Mouse (Mus musculus) T-helper 17 cell (primary cell): Measurements from ENCODE around the gene Ap3d1.

ENCODE experiments used
- in situ Hi-C, 2 experiments: fragments of 300-600 bp; cut with MboI, MseI; formaldehyde crosslinking; loops; 1 replicate in 1 of 2; 2 replicates in 1 of 2; pipeline ENCODE4 v1.15.1; 2025; ENCODE audit warnings: high pct_unique_total_duplicates in 2 of 2

The Ap3d1 gene

DNA sequence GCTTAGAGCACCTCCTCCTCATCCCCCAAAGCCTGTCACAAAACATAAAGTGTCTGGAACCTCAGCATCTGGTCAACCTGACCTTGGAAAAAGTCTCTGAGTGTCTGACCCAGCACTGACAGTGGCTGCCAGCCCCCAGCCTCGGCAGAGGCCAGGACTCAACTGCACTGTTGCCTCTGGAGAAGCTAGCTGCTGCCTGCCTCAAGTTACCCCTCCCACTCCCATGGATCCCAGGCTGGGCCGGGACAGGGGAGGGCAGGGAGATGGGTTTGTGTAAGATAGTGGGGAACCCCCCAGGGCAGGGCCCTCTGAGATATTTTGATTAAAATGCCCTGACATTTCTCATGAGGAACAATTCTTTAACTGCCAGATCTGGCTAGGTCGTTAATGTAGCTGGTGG, 37.0 kb downstream of the Ap3d1 start:
- in situ Hi-C loops: no loop called here

DNA sequence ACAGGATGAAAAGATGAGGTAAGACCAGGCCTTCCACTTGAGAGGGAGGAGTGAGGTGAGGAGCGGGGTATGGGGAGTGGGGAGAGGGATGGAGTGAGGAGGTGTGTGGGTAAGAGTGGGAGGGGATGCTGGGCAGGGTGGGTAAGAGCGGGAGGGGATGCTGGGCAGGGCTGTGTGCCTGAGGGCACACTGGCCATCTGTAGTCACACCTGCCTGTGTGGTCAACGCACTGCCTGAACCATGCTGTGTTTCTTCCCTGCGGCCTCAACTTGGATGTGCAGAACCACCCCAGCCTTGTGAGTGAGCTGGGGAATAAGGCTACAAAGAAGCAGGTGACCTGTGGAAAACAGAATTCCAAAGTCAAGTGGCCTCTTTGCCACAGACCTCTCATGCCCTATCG, 37.6 kb downstream of the Ap3d1 start:
- in situ Hi-C loops: loop anchor here in 1 of 2 experiments (5.0 kb wide), 1 partner anchor 47 kb away; the partner anchor contains the start of gene Btbd2

DNA sequence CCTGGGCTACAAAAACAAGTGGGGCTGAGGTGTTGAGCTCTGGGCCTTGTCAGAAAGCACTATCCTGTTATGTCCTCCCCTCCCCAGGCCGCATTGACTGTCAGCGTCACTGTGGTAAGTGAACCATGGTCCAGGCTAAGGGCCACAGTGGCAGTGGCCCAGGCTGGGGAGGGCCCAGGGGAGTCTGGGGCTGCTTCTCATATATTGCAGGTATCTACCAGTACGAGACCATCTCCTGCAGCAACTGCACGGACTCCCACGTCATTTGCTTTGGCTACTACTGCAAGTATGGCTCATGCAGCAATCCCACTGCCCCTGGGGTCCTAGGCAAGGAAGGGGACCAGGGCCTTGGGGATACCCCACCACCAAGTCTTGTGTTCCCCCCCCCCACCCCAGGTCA, 38.4 kb downstream of the Ap3d1 start:
- in situ Hi-C loops: loop anchor here in 1 of 2 experiments (5.0 kb wide), 1 partner anchor 46 kb away; the partner anchor contains the start of gene Btbd2

DNA sequence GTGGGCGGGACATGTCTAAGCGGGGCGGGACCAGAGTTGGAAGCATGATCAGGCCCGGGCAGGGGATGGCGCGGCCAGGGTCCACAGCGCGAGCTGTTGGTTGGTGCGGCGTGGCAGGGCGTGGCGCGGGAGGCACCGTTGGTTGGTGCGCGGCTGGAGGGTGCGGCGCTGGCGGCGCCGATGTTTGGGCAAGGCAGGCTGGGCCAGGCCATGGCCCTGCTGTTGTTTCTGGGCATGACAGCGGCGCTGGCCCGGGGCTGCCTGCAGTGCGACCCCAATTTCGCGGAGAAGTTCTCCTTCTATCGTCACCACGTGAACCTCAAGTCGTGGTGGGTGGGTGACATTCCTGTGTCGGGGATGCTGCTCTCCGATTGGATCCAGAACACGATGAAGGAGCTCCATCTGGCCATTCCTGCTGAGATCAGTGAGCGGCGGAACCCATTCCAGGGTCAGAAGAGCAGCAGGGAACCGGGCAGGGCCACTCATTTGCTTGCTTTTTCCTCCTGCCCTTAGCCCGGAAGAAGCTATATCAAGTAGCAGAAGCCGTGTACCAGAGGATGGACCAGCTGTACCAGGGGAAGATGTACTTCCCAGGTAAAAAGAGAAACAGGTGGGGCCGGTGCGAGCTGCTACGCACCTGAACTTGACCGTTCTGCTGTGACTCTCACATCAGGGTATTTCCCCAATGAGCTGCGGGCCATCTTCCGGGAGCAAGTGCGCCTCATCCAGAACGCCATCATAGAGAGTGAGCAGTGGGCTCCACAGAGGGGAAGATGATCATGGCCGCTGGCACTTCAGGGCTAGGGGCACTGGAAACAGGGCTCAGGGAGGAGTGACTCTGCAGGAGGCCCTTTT, 39.3 kb downstream of the Ap3d1 start:
- in situ Hi-C loops: loop anchor here in 1 of 2 experiments (5.0 kb wide), 1 partner anchor 45 kb away; the partner anchor contains the start of gene Btbd2

DNA sequence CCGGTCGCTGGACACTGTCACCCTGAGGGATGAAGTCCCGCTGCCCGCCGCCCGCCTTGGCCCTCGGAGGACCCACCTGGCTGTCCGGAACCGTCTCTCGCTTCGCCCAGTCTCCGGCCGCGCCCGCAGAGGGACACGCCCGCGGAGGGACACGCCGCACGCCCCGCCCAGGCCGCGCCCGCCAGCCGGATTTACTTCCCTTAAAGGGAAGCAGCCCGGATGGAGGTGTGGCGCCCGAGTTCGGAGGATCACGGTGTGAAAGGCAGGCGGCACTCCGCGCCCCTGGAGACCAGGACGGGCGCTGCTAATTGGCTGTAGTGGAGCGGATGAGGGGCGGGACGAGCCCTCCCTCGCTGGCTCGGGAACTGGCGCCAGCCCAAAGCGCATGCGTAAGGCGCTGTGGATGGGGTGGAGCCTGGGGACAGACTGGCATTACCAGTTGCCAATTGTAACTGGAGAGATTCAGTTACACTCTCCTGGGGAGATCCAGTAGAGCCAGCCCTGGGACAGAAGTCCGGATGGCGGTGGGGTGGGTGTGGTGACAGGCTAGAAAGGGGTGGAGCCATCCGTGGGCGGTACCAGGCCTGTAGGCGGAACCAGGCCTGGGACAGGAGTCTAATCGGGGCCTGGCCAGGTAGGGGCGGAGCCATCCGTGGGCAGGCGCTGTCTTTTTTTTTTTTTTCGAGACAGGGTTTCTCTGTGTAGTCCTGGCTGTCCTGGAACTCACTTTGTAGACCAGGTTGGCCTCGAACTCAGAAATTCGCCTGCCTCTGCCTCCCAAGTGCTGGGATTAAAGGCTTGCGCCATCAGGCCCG, 40.1 kb downstream of the Ap3d1 start, which contains the start of the genes Mob3a and Izumo4:
Mob3a (minus strand) TSS at position 257 of the 815 bp plus-strand sequence.
Izumo4 (plus strand) TSS at position 464 of the 815 bp plus-strand sequence.
- in situ Hi-C loops: loop anchor here in 1 of 2 experiments (5.0 kb wide), 1 partner anchor 45 kb away; the partner anchor contains the start of gene Btbd2

DNA sequence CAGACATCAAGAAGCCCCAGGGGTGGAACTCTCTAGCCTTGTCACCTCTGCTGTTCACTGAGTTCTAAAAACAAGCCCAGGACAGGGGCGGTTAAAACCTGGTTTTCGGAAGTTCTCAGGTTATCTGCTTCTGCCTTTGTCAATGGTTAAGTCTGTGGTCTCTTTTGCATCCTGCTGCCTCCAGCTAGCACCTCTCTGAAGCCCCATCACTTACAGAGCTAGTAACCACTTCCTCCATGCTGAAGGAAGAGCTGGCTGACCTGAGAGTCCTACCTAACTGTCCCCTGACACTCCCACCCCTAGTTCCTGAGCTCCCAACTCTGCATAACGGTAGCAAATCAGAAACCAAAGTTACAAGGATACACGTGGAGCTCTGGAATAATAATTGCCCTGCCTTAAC, 41.3 kb downstream of the Ap3d1 start:
- in situ Hi-C loops: loop anchor here in 1 of 2 experiments (5.0 kb wide), 1 partner anchor 43 kb away; the partner anchor contains the start of gene Btbd2

DNA sequence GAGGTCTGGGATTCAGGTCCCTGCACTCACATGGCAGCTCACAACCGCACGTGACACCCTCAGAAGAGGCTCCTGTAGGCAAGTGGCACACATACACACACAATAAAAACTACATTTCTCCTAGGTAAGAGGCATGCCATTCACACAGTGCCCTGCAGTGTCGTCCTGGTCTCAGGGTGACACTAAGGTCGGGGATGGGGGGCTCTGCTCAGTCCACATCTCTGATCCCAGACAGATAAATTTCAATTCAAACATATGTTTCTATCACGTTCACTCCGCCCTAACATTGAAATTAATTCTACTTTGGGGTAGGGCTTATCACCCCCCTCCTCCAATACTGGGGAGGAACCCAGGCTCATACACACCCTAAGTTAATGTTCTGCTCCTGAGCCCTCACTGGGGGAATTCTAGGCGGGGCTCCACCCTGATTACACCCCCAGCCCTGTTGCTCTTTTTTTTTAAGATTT, 42.0 kb downstream of the Ap3d1 start:
- in situ Hi-C loops: loop anchor here in 1 of 2 experiments (5.0 kb wide), 1 partner anchor 43 kb away; the partner anchor contains the start of gene Btbd2

DNA sequence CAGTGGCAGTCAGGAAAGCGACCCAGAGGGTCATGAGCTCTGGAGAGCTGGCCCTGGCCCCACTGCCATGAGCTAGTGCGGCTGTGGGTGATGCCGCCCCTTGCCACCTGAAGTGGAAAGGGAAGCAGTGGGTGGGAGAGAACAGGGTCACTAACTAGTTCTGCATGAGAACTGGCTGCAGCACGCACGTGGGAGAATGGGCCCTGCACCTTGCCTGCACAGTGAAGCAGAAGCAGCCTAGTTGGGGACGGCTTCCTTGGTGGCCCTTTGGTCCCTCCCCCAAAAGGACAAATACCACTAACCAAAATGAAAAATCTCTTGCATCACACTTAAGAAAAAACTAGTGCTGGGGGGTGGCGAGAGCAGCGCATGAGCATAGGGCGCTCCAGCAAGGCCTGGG, 43.5 kb downstream of the Ap3d1 start:
- in situ Hi-C loops: no loop called here

DNA sequence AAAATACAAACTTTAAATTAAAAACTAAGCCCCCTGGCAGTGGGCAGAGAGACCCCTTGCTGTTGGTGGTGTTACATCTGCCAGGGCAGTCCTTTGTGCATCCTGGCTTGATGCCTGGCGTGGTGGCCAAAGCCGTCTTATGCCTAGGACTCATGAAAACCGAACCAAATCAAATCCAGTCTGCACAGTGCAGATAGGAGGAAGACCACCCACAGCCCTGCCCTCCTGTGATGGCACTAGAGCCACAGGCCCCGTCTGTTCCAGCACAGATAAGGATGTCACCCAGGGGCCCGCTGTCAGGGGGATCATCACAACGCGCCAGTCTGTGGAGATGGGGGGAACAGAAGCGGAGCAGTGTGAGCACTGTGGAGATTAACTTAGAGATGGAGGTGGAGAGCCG, 44.3 kb downstream of the Ap3d1 start:
- in situ Hi-C loops: no loop called here

DNA sequence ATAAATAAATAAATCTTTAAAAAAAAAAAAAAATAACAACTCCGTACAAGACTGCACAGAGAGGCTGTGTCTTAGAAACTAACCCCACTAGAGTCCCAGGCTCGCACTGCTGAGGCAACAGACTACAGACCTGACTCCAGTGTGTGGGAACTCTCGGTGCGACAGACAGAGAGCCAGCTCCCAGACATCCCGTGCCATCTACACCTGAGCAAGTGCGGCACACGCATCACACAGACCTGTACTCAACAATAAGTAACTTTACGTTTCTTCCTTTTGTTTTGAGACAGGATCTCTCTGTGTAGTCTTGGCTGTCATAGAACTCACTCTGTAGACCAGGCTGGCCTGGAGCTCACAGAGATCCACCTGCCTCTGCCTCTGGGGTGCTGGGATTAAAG, 44.7 kb downstream of the Ap3d1 start:
- in situ Hi-C loops: no loop called here

DNA sequence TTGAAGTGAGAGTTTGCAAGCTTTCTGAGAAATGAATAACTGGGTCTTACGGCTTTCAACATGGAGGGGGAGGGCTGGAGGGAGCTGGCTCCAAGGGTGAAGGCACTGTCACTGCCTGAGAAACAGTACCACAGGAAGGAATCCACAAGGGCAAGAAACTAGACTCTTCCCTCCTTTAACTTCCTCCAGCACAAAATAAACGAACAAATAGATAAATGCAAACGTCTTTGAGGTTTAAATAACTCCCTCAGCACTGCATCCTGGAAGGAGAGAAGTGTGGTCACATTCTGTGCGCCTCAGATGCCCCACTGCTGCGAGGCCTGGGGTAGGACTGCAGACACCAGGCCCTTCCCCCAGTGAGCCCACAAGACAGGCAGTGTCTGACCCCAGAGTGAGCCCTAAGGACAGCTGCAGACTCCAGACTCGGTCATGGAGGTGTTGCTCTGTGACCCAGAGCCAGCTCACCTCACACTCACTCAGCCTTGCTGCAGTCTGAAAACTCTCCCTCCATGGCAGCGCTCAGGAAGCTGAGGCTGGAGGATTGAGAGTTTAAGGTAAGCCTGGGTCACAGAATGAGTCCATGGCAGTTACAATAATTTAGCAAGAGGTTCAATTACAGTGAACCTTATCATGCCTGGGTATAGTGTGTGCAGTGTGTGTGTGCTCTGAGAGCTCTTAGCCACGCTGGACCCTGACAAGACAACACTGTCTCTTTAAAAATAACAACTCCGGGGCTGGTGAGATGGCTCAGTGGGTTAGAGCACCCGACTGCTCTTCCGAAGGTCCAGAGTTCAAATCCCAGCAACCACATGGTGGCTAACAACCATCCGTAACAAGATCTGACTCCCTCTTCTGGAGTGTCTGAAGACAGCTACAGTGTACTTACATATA, 45.3 kb downstream of the Ap3d1 start:
- in situ Hi-C loops: no loop called here

DNA sequence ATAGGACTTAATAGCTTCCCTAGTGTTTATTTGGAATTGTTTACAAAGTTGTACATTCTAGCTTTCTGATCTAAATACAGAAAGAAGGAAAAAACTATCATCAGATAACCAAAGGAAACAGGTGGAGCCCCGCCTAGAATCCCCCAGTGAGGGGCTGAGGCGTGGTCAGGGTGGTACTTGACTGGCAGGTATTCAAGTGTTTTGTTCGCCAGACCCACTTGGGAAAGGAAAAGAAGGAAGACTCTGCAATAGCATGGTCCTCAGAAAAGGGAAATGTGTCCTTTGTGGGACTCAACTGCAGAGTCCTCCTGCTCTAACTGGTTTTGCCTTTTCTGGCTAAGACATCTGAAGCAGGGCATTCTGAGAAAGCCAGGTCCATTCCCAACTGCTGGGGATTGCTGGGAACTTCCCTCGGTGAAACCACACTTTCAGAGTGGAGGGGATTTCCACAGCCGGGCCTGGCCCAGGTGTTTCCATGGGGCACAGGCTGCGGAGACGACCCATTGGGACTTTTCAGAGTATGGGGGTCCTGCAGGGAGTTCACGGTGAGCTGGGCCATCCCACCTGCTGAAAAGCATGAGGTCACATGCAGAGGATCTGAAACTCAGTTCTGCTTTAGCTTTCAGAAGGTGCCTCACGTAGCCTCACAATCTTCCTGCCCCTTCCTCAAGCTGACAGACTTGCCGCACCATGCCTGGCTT, 46.1 kb downstream of the Ap3d1 start:
- in situ Hi-C loops: no loop called here

DNA sequence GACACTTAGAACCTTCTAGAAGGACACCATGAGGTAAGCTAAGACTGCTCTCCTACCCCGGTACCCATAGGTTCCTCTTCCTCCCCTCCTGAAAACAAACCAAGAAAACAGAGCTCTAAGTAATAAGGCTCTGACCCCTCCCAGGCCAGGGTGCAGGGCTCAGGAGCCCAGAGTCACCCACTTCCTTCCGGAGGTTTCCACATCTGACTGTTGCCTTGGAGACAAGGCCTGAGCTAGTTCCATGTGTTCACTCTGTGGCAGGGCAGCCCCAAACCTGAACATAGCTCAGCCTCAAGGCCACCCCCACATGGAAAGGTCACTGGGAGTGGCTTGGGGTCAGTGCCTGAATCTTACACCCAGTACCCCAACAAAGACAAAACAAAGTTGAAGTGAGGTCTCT, 46.9 kb downstream of the Ap3d1 start:
- in situ Hi-C loops: no loop called here

DNA sequence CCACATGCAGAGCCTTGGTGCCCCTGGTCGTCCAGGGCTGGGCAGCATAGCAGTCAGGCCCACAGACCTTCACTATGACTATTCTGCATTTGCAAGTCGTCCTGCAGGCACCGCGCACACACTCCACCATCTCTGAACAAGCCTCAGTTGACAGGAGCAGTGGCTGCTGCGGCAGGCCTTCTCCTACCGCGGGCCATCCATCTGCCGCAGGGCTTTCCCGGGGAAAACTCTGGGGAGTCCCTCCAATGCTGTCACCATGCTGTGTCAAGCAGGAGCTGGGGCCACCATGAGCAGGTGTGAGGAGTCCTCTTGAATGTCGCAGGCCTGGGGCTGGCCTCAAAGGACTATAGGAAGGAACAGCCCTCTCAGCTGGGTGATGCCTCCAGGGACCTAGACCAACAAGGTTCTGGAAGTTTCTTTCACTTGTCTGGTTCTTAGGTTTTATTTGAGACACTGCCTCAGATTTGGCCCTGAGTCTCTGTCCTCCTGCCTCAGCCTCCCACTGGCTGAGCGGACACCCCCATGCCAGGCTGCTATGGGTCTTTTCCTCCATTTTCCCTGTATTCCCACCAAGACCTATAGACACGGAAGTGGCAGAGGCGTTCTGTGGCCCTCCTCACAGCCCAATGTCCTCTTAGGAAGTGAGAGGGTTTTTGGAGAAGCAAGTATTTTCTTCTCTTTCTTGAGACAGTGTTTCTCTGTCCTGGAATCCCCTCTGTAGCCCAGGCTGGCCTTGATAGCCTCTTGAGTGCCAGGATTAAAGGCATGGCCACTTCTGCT, 47.7 kb downstream of the Ap3d1 start:
- in situ Hi-C loops: no loop called here

DNA sequence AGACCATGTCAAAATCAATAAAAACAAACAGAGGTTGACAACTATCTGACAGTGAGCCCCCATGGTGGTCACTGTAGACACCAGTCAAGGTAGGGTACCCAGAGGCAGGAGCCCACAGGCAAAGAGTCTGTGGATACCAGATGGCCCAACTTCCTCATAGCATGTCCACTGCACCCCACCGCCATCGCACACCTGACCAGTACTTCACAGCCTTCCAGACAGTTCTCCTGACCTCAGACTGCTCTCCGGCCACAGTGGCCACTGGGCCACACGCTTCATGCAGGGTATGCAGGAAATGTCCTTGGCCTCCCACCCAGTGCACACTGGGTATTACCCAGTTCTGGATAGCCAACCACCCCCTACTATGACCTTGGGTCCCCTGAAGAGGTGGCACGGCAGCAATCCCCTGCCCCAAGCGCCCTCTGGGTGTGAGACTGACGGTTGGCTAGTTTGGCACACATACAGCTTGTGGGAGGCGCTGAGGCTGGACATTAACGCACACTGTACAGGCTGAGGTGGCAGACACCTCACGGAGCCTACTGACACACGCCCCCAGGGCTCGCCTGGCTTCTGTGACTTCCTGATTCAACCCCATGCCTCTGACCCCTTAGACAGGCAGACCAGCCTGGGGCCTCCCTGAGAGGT, 48.5 kb downstream of the Ap3d1 start:
- in situ Hi-C loops: no loop called here

DNA sequence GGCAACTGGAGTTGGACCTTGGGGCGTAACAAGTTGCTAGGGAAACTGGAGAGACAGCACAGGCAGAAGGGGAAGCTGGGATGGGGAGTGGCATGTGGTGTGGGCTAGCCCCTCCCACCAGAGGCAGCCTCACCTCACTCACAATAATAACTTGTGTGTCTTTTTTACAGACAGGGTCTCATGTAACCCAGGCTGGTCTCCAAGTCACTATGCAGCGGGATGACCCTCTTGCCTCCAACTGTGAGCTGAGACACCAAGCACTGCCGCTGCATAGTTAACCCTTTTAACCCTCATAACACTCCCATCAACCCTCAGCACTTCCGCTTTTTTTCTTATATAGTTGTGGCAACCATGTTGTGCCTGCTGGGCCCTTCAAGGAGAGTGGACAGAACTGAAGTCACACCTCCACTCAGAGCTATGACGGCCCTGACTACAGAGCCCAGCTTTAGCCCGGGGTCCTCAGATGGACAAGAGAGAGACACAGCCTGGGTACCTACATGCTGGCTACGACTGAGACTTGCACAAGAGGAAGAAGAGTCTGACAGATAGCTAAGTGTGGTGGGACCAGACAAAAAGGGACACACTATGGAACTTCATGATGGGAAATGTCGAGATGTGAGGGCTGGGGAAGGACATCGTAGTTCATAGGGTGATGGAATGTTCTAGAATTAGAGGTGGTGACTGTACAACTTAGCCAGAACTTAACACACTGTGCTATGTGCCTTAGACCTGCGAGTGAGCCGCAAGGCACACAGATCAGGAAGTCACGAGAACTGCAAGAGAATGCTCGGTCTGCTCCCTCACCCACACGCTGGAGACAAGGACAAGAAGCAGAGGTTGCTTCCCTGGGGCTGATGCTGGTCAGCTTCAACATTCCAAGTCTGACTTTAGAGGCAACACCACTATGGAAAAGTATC, 49.6 kb downstream of the Ap3d1 start:
- in situ Hi-C loops: no loop called here

DNA sequence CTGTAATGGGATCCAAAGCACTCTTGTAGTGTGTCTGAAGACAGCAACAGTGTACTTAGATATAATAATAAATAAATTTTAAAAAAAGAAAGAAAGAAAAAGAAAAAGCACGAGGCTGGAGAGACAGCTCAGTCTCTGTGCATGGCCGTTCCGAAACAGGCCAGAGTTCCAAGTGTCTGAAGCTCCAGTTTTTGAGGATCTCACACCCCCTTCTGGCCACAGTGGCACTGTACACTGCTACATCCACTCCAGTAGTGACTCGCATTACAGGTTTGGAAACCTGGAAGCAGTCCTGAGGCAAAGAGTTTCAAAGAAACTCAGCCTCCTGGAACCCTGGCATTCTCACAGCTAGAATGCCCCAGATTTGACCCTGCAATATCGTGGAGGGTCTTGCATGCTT, 54.2 kb downstream of the Ap3d1 start:
- in situ Hi-C loops: loop anchor here (5.0 to 10.0 kb wide), 3 partner anchors 81 to 113 kb away; partner anchors contain the start of genes Klf16 (in 2 of the 2) and Gm49322 (in 1 of the 2)

DNA sequence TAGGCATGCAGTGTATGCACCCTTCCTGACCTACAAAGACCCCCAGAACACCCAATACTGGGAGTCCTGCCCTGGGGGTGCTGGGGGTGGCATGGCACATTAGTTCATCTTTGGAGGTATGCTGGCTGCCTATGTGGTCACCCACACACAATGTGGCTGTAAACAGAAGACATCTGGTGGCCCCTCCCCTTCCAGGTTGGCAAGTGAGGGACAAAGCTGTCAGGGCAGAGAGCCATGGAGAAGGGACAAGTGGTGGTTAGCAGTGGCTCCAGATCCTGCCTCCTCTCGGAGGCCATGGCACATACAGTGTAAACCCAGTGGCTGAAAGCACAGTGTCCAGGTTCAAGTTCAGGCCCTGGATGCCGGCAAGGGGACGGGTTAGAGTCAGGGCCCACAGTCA, 55.4 kb downstream of the Ap3d1 start:
- in situ Hi-C loops: loop anchor here (5.0 to 10.0 kb wide), 3 partner anchors 79 to 112 kb away; partner anchors contain the start of genes Klf16 (in 2 of the 2) and Gm49322 (in 1 of the 2)
